Mouse (Mus musculus) liver, embryonic 11.5 days (tissue): ENCODE measurements around the gene Gm11562. TPM values are rescaled to one million over a fixed set of nuclear protein-coding genes. Genes with fewer than 3 reads are reported as not detected.
"Not testable (repeated sequence)": the region's sequence is repeated elsewhere in the genome, so short reads cannot be mapped to it uniquely, and the experiment has no call there.

Experiments
- ATAC-seq: fragments of 200-750 bp; cut with Nextera tagmentation; replicated peaks from 2 replicates; pipeline ENCODE4 v1.8.0; 2017; ENCODE audit warnings: moderate number of reproducible peaks, mild to moderate bottlenecking, moderate TSS enrichment, moderate library complexity; ENCODE audit not compliant: low FRiP score
- DNase-seq: peaks from one replicate; pipeline ENCODE4 v3.0.0-alpha.2; 2017; ENCODE audit warnings: low spot score
- H3K27ac ChIP-seq: fragments of 300-500 bp; sonication (generic); 2 replicates; pipeline ENCODE4 v1.5.1; 2014; ENCODE audit warnings: mild to moderate bottlenecking, low read depth, low read length, control low read depth
- H3K27me3 ChIP-seq: fragments of 300-500 bp; sonication (generic); replicated peaks from 2 replicates; pipeline ENCODE4 v1.6.1; 2014; ENCODE audit warnings: low read length, mixed read lengths; ENCODE audit not compliant: control insufficient read depth, insufficient read depth
- H3K36me3 ChIP-seq: fragments of 300-500 bp; sonication (generic); 2 replicates; pipeline ENCODE4 v1.6.1; 2014; ENCODE audit warnings: mild to moderate bottlenecking, low read length, moderate library complexity, mixed read lengths; ENCODE audit not compliant: control insufficient read depth, insufficient read depth
- H3K4me1 ChIP-seq: fragments of 300-500 bp; sonication (generic); replicated peaks from 2 replicates; pipeline ENCODE4 v1.6.1; 2014; ENCODE audit warnings: low read length, mixed read lengths; ENCODE audit not compliant: control insufficient read depth, insufficient read depth
- H3K4me2 ChIP-seq: fragments of 300-500 bp; sonication (generic); 2 replicates; pipeline ENCODE4 v1.6.1; 2014; ENCODE audit warnings: mild to moderate bottlenecking, control low read depth, moderate library complexity
- H3K4me3 ChIP-seq: fragments of 300-500 bp; sonication (generic); 2 replicates; pipeline ENCODE4 v1.5.1; 2014; ENCODE audit warnings: low read depth, low read length, control low read depth
- H3K9ac ChIP-seq: fragments of 300-500 bp; sonication (generic); 2 replicates; pipeline ENCODE4 v1.6.1; 2014; ENCODE audit warnings: low read depth, low read length, control low read depth
- H3K9me3 ChIP-seq: fragments of 300-500 bp; sonication (generic); 2 replicates; pipeline ENCODE4 v1.6.1; 2016; ENCODE audit warnings: low read length, inconsistent platforms, mixed read lengths; ENCODE audit not compliant: control insufficient read depth
- WGBS: fragments of 180-500 bp; shearing (Covaris S2); extraction: QIAGEN DNeasy Blood & Tissue Kit; methylation state at CpG from one replicate; pipeline ENCODE4 v1.1.7; 2014; 5-methylcytosine and 5-hydroxymethylcytosine counted together
- polyA plus RNA-seq: library from polyadenylated mRNA; unstranded; fragments of >200 nt; fragmentation: Nextera tagmentation; extraction: Ambion mirVana; gene quantifications from 2 replicates; pipeline ENCODE4 v1.2.1, GENCODE M21; 2014

The Gm11562 gene
- polyA plus RNA-seq, 1 experiment from 2014 or later, result not detected

- Histone ChIP-seq H3K27ac (no peak overlapping the region), H3K4me2 (no peak overlapping the region), H3K27me3 (no peaks in the 10 kb centered on the region), H3K4me3 (no peak overlapping the region), H3K36me3 (no peaks in the 10 kb centered on the region), H3K4me1 (no peaks in the 10 kb centered on the region), H3K9me3 (no peaks in the 10 kb centered on the region), H3K9ac (no peak overlapping the region)
- DNase-seq (no peak), ATAC-seq (no peak)
- WGBS, result 62% methylated on average over 1 of the region's 1 CpGs
These were observed 11.1 kb downstream of the Gm11562 start for GRCm38 (mm10) chr11:99609126-99609525.

GRCm38 (mm10) chr11:99603208-99603607 lies 17.0 kb downstream of the Gm11562 start, which contains the start of gene Gm11938:
Gene Gm11938 (minus strand): TSS chr11:99603308.
- 33% methylated on average over 1 of the region's 1 CpGs for WGBS
- H3K4me2 ChIP-seq, H3K9ac ChIP-seq, DNase-seq, ATAC-seq, H3K27me3 ChIP-seq, H3K27ac ChIP-seq, H3K4me1 ChIP-seq, H3K9me3 ChIP-seq, H3K4me3 ChIP-seq, H3K36me3 ChIP-seq: not testable (repeated sequence)

GRCm38 (mm10) chr11:99597742-99598141 lies 22.5 kb downstream of the Gm11562 start, which contains the start of gene Krtap9-3:
Gene Krtap9-3 (minus strand): TSS chr11:99598105.
- H3K9ac ChIP-seq, H3K4me1 ChIP-seq, DNase-seq, H3K36me3 ChIP-seq, H3K27ac ChIP-seq, H3K27me3 ChIP-seq, ATAC-seq, H3K4me3 ChIP-seq, H3K9me3 ChIP-seq, H3K4me2 ChIP-seq: not testable (repeated sequence)
- 82% methylated on average over 6 of the region's 6 CpGs for WGBS

GRCm38 (mm10) chr11:99590981-99591380 lies 29.3 kb downstream of the Gm11562 start, which contains the start of gene Krtap1-3:
Gene Krtap1-3 (minus strand): TSS chr11:99591339.
- DNase-seq, result no peak
- Histone ChIP-seq H3K4me2 (no peak within 1 kb of the TSS), H3K27ac (no peak within 1 kb of the TSS), H3K27me3 (no peaks in the 10 kb centered on the region), H3K9me3 (no peaks in the 10 kb centered on the region), H3K4me3 (no peak within 1 kb of the TSS), H3K36me3 (no peaks in the 10 kb centered on the region), H3K4me1 (no peaks in the 10 kb centered on the region), H3K9ac (no peak within 1 kb of the TSS)
- no peak for ATAC-seq
- 93% methylated on average over 6 of the region's 6 CpGs for WGBS

GRCm38 (mm10) chr11:99585096-99585495 lies 35.1 kb downstream of the Gm11562 start:
- 80% methylated on average over 7 of the region's 7 CpGs for WGBS
- Histone ChIP-seq H3K4me1 (no peaks in the 10 kb centered on the region), H3K9ac (no peak overlapping the region), H3K36me3 (no peaks in the 10 kb centered on the region), H3K9me3 (no peaks in the 10 kb centered on the region), H3K4me2 (no peak overlapping the region), H3K27me3 (no peaks in the 10 kb centered on the region), H3K27ac (no peak overlapping the region), H3K4me3 (no peak overlapping the region)
- no peak for ATAC-seq
- no peak for DNase-seq

GRCm38 (mm10) chr11:99583245-99583704 lies 37.0 kb downstream of the Gm11562 start, which contains the start of gene Krtap1-4:
Gene Krtap1-4 (minus strand): TSS chr11:99583654.
- no peaks in the 10 kb centered on the region for H3K4me1 ChIP-seq
- no peak within 1 kb of the TSS for H3K4me2 ChIP-seq
- no peak within 1 kb of the TSS for H3K27ac ChIP-seq
- DNase-seq (no peak), ATAC-seq (no peak)
- H3K27me3 ChIP-seq, result no peaks in the 10 kb centered on the region
- H3K4me3 ChIP-seq, result no peak within 1 kb of the TSS
- H3K36me3 ChIP-seq, result no peaks in the 10 kb centered on the region
- H3K9me3 ChIP-seq, result no peaks in the 10 kb centered on the region
- no peak within 1 kb of the TSS for H3K9ac ChIP-seq
- WGBS, result 75% methylated on average over 5 of the region's 5 CpGs

GRCm38 (mm10) chr11:99581564-99581963 lies 38.7 kb downstream of the Gm11562 start:
- no peak overlapping the region for H3K27ac ChIP-seq
- H3K4me1 ChIP-seq, result no peaks in the 10 kb centered on the region
- DNase-seq, result no peak
- WGBS, result 80% methylated on average over 6 of the region's 6 CpGs
- H3K9ac ChIP-seq, result no peak overlapping the region
- H3K4me2 ChIP-seq, result no peak overlapping the region
- no peak for ATAC-seq
- H3K4me3 ChIP-seq, result no peak overlapping the region
- H3K36me3 ChIP-seq, result no peaks in the 10 kb centered on the region
- no peaks in the 10 kb centered on the region for H3K27me3 ChIP-seq
- no peaks in the 10 kb centered on the region for H3K9me3 ChIP-seq

- H3K27me3 ChIP-seq, result no peaks in the 10 kb centered on the region
- H3K4me1 ChIP-seq, result no peaks in the 10 kb centered on the region
- WGBS, result 86% methylated on average over 5 of the region's 5 CpGs
- ATAC-seq (no peak), DNase-seq (no peak)
- no peak overlapping the region for H3K4me2 ChIP-seq
- H3K36me3 ChIP-seq, result no peaks in the 10 kb centered on the region
- no peak overlapping the region for H3K27ac ChIP-seq
- no peak overlapping the region for H3K4me3 ChIP-seq
- no peaks in the 10 kb centered on the region for H3K9me3 ChIP-seq
- H3K9ac ChIP-seq, result no peak overlapping the region
These were observed 39.2 kb downstream of the Gm11562 start for GRCm38 (mm10) chr11:99581051-99581450.

GRCm38 (mm10) chr11:99580636-99581035 lies 39.6 kb downstream of the Gm11562 start, which contains the start of gene Krtap1-5:
Gene Krtap1-5 (minus strand): TSS chr11:99581016.
- no peak within 1 kb of the TSS for H3K4me3 ChIP-seq
- no peak within 1 kb of the TSS for H3K9ac ChIP-seq
- 89% methylated on average over 6 of the region's 6 CpGs for WGBS
- no peak within 1 kb of the TSS for H3K4me2 ChIP-seq
- DNase-seq (no peak), ATAC-seq (no peak)
- no peaks in the 10 kb centered on the region for H3K9me3 ChIP-seq
- H3K27ac ChIP-seq, result no peak within 1 kb of the TSS
- H3K27me3 ChIP-seq, result no peaks in the 10 kb centered on the region
- no peaks in the 10 kb centered on the region for H3K4me1 ChIP-seq
- H3K36me3 ChIP-seq, result no peaks in the 10 kb centered on the region
